Mouse (Mus musculus): ENCODE results near the gene Ier5. TPM values are rescaled to one million over a fixed set of nuclear protein-coding genes. Genes with fewer than 3 reads are reported as not detected.

Ier5 gene
- total and polyA plus RNA-seq, 3 experiments: 7.2 to 7.4 TPM; not detected in 1

DNA sequence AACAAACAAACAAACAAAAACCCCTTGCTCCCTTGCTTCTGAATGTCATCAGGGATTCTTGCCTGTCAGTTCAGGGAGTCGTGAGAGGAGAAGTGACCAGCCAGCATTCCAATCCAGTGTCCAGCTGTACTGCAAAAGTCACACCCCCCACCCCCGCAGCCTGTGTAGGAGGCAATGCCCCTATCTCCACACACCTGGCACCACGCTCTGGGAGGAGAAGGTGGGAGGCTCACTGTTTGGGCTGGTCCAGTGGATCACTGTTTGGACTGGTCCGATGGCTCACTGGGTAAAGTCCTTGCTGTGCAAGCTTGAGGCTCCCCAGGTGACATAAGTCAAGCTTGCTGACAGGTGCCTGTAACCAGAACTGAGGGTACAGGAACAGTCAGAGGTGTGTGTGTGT lies 12.7 kb upstream of the Ier5 start:
- H3K36me3 ChIP-seq (ENCODE audit: control insufficient read depth in 1 of 2, insufficient read depth in 2 of 2, low read length in 2 of 2): peaks cover 0 to 8% of the 10 kb centered on the region in 2 experiments; a peak in 2 of 4 replicates
- H3K4me3 ChIP-seq (ENCODE audit: control insufficient read depth in 1 of 2, insufficient read depth in 1 of 2, low read depth in 2 of 2, low read length in 2 of 2): no peak overlapping the region
- TF ChIP-seq E2F4 (IDR thresholded peaks at IDR 0.05; ENCODE audit: borderline replicate concordance, low read depth, low read length): no peak
- no peak for TF ChIP-seq ZKSCAN1 (IDR thresholded peaks at IDR 0.05; ENCODE audit: low read depth, low read length)
- TF ChIP-seq NRF1 (IDR thresholded peaks at IDR 0.05; ENCODE audit: insufficient read depth, low read depth, low read length, poor library complexity, severe bottlenecking): no peak
- TF ChIP-seq TCF12 (IDR thresholded peaks at IDR 0.05; ENCODE audit: low read depth, low read length): no peak
- no peak for TF ChIP-seq CHD1 (IDR thresholded peaks at IDR 0.05; ENCODE audit: low read depth, low read length)
- no peak for TF ChIP-seq SMC3 (IDR thresholded peaks at IDR 0.05; ENCODE audit: low read depth, low read length)
- no peak for TF ChIP-seq ZC3H11A (IDR thresholded peaks at IDR 0.05; ENCODE audit: low read depth, low read length)
- no peak for TF ChIP-seq CHD2 (IDR thresholded peaks at IDR 0.05; ENCODE audit: low read length)
- no peak for TF ChIP-seq KAT2A (conservative IDR thresholded peaks at IDR 0.05; ENCODE audit: low read depth, low read length)
- TF ChIP-seq RAD21 (IDR thresholded peaks at IDR 0.05; ENCODE audit: low read depth, low read length): no peak
- TF ChIP-seq TAL1 (IDR thresholded peaks at IDR 0.05; ENCODE audit: low read length): no peak
- no peak for TF ChIP-seq POLR2A (IDR thresholded peaks at IDR 0.05; ENCODE audit: control insufficient read depth in 1 of 2, insufficient read depth in 1 of 2, low read depth in 1 of 2, low read length in 2 of 2, poor library complexity in 1 of 2)
- TF ChIP-seq USF2 (IDR thresholded peaks at IDR 0.05; ENCODE audit: borderline replicate concordance in 1 of 2, insufficient read depth in 1 of 2, low read depth in 1 of 2, low read length in 2 of 2): no peak
- no peak for TF ChIP-seq USF1 (IDR thresholded peaks at IDR 0.05; ENCODE audit: low read depth, low read length)
- no peak for TF ChIP-seq MYC (IDR thresholded peaks at IDR 0.05; ENCODE audit: low read depth, low read length)
- TF ChIP-seq EP300 (IDR thresholded peaks at IDR 0.05; ENCODE audit: low read depth in 1 of 2, low read length in 2 of 2): no peak
- TF ChIP-seq MXI1 (IDR thresholded peaks at IDR 0.05; ENCODE audit: low read depth, low read length): no peak
- TF ChIP-seq MAFK (IDR thresholded peaks at IDR 0.05; ENCODE audit: borderline replicate concordance, low read depth, low read length): no peak
- TF ChIP-seq ELF1 (IDR thresholded peaks at IDR 0.05; ENCODE audit: low read depth, low read length): no peak
- TF ChIP-seq NELFE (IDR thresholded peaks at IDR 0.05; ENCODE audit: low read depth, low read length): no peak
- no peaks in the 10 kb centered on the region; a peak in 1 of 4 replicates for H3K27me3 ChIP-seq (ENCODE audit: control insufficient read depth in 1 of 2, insufficient read depth in 2 of 2, low read length in 2 of 2)
- no peak overlapping the region for H3K27ac ChIP-seq (ENCODE audit: control insufficient read depth, low read depth, low read length)
- peaks cover 0 to 6% of the 10 kb centered on the region in 2 experiments; a peak in 1 of 4 replicates for H3K4me1 ChIP-seq (ENCODE audit: control insufficient read depth in 1 of 2, insufficient read depth in 2 of 2, low read length in 2 of 2)
- H3K9ac ChIP-seq (ENCODE audit: control insufficient read depth, low read depth, low read length, poor library complexity, severe bottlenecking): no peak overlapping the region
- no peaks in the 10 kb centered on the region for H3K9me3 ChIP-seq (replicated peaks; ENCODE audit: insufficient read depth, low read length)
- DNase-seq (ENCODE audit: low read depth, low spot score): no peak
- H3K79me2 ChIP-seq (ENCODE audit: control insufficient read depth, insufficient read depth, low read length, poor library complexity): no peaks in the 10 kb centered on the region

GRCm38 (mm10) chr1:155111491-155111890 lies 12.1 kb upstream of the Ier5 start:
- DNase-seq (ENCODE audit: low read depth, low spot score): no peak
- TF ChIP-seq POLR2AphosphoS2 (IDR thresholded peaks at IDR 0.05; ENCODE audit: low read length) (no peak), ZMIZ1 (IDR thresholded peaks at IDR 0.05; ENCODE audit: low read depth, low read length) (no peak), ZKSCAN1 (IDR thresholded peaks at IDR 0.05; ENCODE audit: low read depth, low read length) (no peak), CHD1 (IDR thresholded peaks at IDR 0.05; ENCODE audit: low read depth, low read length) (no peak), JUND (IDR thresholded peaks at IDR 0.05; ENCODE audit: low read depth, low read length) (no peak), MYB (IDR thresholded peaks at IDR 0.05; ENCODE audit: low read depth, low read length) (no peak), TAL1 (IDR thresholded peaks at IDR 0.05; ENCODE audit: low read length) (no peak), POLR2AphosphoS5 (IDR thresholded peaks at IDR 0.05; ENCODE audit: borderline replicate concordance, low read depth, low read length) (no peak), MEF2A (IDR thresholded peaks at IDR 0.05; ENCODE audit: extremely low read depth, insufficient replicate concordance, low read depth, low read length, poor library complexity, severe bottlenecking) (no peak), EP300 (IDR thresholded peaks at IDR 0.05; ENCODE audit: low read depth in 1 of 2, low read length in 2 of 2) (no peak)
- Histone ChIP-seq H3K27ac (ENCODE audit: control insufficient read depth, low read depth, low read length) (no peak overlapping the region), H3K9me3 (replicated peaks; ENCODE audit: insufficient read depth, low read length) (no peaks in the 10 kb centered on the region), H3K4me1 (ENCODE audit: control insufficient read depth in 1 of 2, insufficient read depth in 2 of 2, low read length in 2 of 2) (peaks cover 3 to 11% of the 10 kb centered on the region in 2 experiments; a peak in 2 of 4 replicates), H3K79me2 (ENCODE audit: control insufficient read depth, insufficient read depth, low read length, poor library complexity) (no peaks in the 10 kb centered on the region), H3K9ac (ENCODE audit: control insufficient read depth, low read depth, low read length, poor library complexity, severe bottlenecking) (no peak overlapping the region), H3K36me3 (ENCODE audit: control insufficient read depth in 1 of 2, insufficient read depth in 2 of 2, low read length in 2 of 2) (peaks cover 0 to 14% of the 10 kb centered on the region in 2 experiments; a peak in 2 of 4 replicates), H3K27me3 (ENCODE audit: control insufficient read depth in 1 of 2, insufficient read depth in 2 of 2, low read length in 2 of 2) (no peaks in the 10 kb centered on the region; a peak in 1 of 4 replicates), H3K4me3 (ENCODE audit: control insufficient read depth in 1 of 2, insufficient read depth in 1 of 2, low read depth in 2 of 2, low read length in 2 of 2) (no peak overlapping the region)

Data from MEL (cell line).